Mouse (Mus musculus) forebrain, embryonic 16.5 days (tissue): ENCODE measurements at regions not wholly inside any gene's neighbourhood (a gene's known extent, or its start where the extent isn't known, plus 50 kb on each side); places are given as distances from the start of the nearest gene placed in this dataset.
A peak's percentile ranks its signal among the peaks of the same experiment; 100 is the strongest.

Experiments used
- ATAC-seq: fragments of 200-750 bp; cut with Nextera tagmentation; 2 replicates; pipeline ENCODE4 v1.8.0; 2017; ENCODE audit warnings: mild to moderate bottlenecking, moderate library complexity
- H3K27ac ChIP-seq: fragments of 300-500 bp; sonication (generic); 2 replicates; pipeline ENCODE4 v1.5.1; 2014; ENCODE audit warnings: low read length, control low read depth
- H3K27me3 ChIP-seq: fragments of 300-500 bp; sonication (generic); replicated peaks from 2 replicates; pipeline ENCODE4 v1.6.1; 2014; ENCODE audit warnings: low read length; ENCODE audit not compliant: control insufficient read depth, insufficient read depth
- H3K36me3 ChIP-seq: fragments of 300-500 bp; sonication (generic); 2 replicates; pipeline ENCODE4 v1.6.1; 2014; ENCODE audit not compliant: control insufficient read depth, insufficient read depth
- H3K4me1 ChIP-seq: fragments of 300-500 bp; sonication (generic); replicated peaks from 2 replicates; pipeline ENCODE4 v1.6.1; 2014; ENCODE audit warnings: low read length; ENCODE audit not compliant: control insufficient read depth, insufficient read depth
- H3K4me2 ChIP-seq: fragments of 300-500 bp; sonication (generic); 2 replicates; pipeline ENCODE4 v1.6.1; 2014; ENCODE audit warnings: mild to moderate bottlenecking, low read length, control low read depth
- H3K4me3 ChIP-seq: fragments of 300-500 bp; sonication (generic); replicated peaks from 2 replicates; pipeline ENCODE4 v1.5.1; 2014; ENCODE audit warnings: mild to moderate bottlenecking, low read length, control low read depth
- H3K9ac ChIP-seq: fragments of 300-500 bp; sonication (generic); replicated peaks from 2 replicates; pipeline ENCODE4 v1.6.1; 2014; ENCODE audit warnings: low read depth, low read length, control low read depth
- H3K9me3 ChIP-seq: fragments of 300-500 bp; sonication (generic); 2 replicates; pipeline ENCODE4 v1.6.1; 2016; ENCODE audit warnings: low read length; ENCODE audit not compliant: control insufficient read depth
- WGBS: fragments of 180-500 bp; shearing (Covaris S2); extraction: QIAGEN DNeasy Blood & Tissue Kit; methylation state at CpG from one replicate; pipeline ENCODE4 v1.1.7; 2014; 5-methylcytosine and 5-hydroxymethylcytosine counted together

DNA sequence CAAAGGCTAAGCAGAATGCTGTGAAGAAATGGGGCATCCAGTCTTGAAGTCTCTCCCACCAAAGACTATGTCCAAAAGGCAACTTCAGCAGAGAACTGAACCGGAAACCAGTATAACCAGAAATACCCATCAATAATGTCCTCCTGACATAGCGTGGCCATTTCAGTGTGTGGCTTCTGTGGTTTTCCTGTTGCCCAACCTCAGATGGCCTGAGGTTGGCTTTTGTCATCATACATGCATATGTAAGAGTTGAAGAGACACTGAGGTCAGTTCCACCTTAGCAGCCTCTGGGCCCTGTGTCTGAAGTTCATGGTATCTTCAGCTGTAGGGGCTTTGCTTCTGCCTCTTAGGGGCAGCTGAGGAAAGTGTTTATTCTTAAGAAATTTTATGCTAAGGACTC is 98.1 kb upstream of the Rbm19 start:
- Histone ChIP-seq H3K4me1 (no peaks in the 10 kb centered on the region), H3K9me3 (no peaks in the 10 kb centered on the region), H3K27ac (no peak overlapping the region), H3K27me3 (no peaks in the 10 kb centered on the region), H3K4me2 (no peak overlapping the region), H3K9ac (no peak overlapping the region), H3K4me3 (no peak overlapping the region), H3K36me3 (no peaks in the 10 kb centered on the region)
- WGBS = 90% methylated on average over 2 of the region's 2 CpGs
- no peak for ATAC-seq

DNA sequence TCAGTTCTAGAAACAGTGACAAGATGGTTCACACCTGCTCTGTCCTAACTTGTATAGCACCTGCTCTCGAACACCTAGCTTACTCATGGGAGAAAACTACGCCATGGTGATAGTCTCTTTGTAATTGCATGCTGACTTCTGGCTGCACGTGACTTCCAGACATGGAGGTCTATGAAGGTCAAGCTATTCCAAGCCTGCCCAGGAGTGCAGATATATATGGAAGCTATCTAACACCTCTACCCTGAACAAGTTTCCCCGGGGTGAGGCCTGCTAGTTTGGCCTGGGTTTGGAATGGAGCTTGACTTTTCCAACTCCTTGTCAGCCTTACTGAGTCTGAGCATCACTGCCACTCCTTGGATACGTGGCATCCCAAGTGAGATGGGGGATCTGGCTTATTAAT is 95.5 kb upstream of the Rbm19 start:
- no peaks in the 10 kb centered on the region for H3K36me3 ChIP-seq
- H3K27me3 ChIP-seq = no peaks in the 10 kb centered on the region
- WGBS = 84% methylated on average over 5 of the region's 5 CpGs
- ATAC-seq = no peak
- H3K9me3 ChIP-seq = no peaks in the 10 kb centered on the region
- H3K4me1 ChIP-seq = peaks cover 8% of the 10 kb centered on the region
- H3K27ac ChIP-seq = no peak overlapping the region
- no peak overlapping the region for H3K4me3 ChIP-seq
- H3K9ac ChIP-seq = no peak overlapping the region
- no peak overlapping the region for H3K4me2 ChIP-seq

DNA sequence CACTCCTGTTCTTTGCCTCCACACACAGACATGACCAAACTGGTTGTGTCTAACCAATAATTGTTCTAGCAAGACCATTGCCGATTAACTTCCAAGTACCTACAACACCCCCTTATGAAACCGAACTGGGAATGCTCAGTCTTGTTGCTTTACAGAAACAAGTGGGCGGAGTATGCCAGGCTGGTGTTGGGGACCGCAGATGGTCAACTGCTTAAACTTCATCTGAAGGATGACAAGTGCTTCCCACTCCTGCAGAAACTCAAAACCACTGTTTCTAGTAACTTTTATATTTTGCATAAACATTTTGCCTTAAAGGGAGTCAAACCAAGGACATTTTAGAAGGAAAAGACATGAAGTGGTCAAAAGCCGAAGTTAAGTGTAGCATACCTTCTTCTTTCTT is 94.0 kb upstream of the Rbm19 start:
- no peaks in the 10 kb centered on the region for H3K9me3 ChIP-seq
- H3K27me3 ChIP-seq = no peaks in the 10 kb centered on the region
- ATAC-seq = no peak
- 92% methylated on average over 5 of the region's 5 CpGs for WGBS
- no peak overlapping the region for H3K9ac ChIP-seq
- no peaks in the 10 kb centered on the region for H3K36me3 ChIP-seq
- no peak overlapping the region for H3K27ac ChIP-seq
- no peak overlapping the region for H3K4me2 ChIP-seq
- peaks cover 8% of the 10 kb centered on the region for H3K4me1 ChIP-seq
- no peak overlapping the region for H3K4me3 ChIP-seq

DNA sequence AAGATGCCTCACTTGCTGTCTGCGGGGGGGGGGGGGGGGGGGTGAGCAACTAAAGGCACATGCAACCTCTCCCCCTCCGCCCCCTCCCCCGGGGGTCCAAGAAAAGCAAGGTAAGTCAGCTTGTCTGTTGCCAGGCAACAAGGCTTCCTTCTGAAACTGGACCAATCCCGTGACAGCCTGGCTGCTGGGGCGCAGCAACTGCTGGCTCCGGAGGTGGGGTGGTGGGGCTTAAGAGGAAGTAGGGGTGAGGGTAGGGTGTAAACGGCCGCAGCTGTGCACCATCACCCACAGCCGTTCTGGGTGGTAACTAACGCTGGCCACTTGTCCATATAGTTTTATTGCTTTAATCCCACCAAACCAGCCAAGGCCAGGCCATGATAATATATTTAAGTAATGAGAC is 92.2 kb upstream of the Rbm19 start:
- Histone ChIP-seq H3K36me3 (no peaks in the 10 kb centered on the region), H3K27me3 (no peaks in the 10 kb centered on the region), H3K27ac (no peak overlapping the region), H3K4me3 (no peak overlapping the region), H3K4me1 (peaks cover 8% of the 10 kb centered on the region), H3K9ac (no peak overlapping the region), H3K4me2 (peak overlapping the region; percentile 33; the same call in 1 of the 2 replicates), H3K9me3 (no peaks in the 10 kb centered on the region)
- peak; percentile 55; the same call in 1 of the 2 replicates for ATAC-seq
- WGBS = 2% methylated on average over 9 of the region's 10 CpGs

DNA sequence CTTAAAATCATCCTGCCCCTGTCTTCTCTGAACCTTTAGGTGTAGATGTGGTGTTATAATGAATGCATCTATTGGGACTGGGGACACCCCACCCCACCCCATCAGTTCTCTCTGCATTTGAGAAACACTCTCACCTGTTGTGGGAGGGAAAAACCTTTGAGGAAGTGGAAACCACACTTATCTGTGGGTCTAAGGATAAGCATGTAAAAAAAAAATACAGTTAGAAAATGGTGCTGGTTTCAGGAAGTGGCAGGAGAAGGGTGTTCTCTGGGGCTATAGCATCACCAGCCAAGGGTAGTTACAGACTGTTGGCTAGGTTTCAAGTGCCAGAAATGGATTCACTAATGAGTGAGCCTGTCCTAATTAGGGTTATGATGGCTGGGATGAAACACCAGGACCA is 91.1 kb upstream of the Rbm19 start:
- H3K27me3 ChIP-seq = no peaks in the 10 kb centered on the region
- no peak for ATAC-seq
- no peak overlapping the region for H3K4me2 ChIP-seq

DNA sequence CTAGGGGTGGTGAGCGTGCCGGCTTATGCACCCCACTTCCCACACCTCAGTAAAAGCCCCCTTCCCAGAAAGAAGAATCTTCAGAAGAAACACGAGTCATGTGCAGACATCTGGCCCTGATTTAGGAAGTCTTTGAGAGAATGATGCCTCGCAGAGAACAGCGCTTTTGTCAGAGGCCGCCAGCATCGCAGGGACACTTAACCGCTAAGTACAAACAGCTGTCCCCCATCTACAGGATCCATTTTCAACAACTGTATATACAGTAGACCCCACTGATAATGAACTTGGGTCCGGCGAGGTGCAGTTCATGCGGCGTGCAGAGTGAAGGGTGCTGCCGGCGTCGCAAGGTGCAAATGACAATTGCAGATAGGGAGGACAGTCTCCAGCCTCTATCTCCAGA is 85.4 kb upstream of the Rbm19 start:
- Histone ChIP-seq H3K36me3 (no peaks in the 10 kb centered on the region), H3K27me3 (no peaks in the 10 kb centered on the region), H3K4me1 (no peaks in the 10 kb centered on the region), H3K4me3 (no peak overlapping the region), H3K27ac (no peak overlapping the region), H3K9me3 (no peaks in the 10 kb centered on the region), H3K4me2 (no peak overlapping the region), H3K9ac (no peak overlapping the region)
- ATAC-seq = no peak
- WGBS = 89% methylated on average over 15 of the region's 15 CpGs

More for the DNA sequence above, 91.1 kb upstream of the Rbm19 start:
- no peaks in the 10 kb centered on the region for H3K9me3 ChIP-seq
- no peak overlapping the region for H3K27ac ChIP-seq
- peaks cover 8% of the 10 kb centered on the region for H3K4me1 ChIP-seq
- no peak overlapping the region for H3K9ac ChIP-seq
- no peak overlapping the region for H3K4me3 ChIP-seq
- no peaks in the 10 kb centered on the region for H3K36me3 ChIP-seq

DNA sequence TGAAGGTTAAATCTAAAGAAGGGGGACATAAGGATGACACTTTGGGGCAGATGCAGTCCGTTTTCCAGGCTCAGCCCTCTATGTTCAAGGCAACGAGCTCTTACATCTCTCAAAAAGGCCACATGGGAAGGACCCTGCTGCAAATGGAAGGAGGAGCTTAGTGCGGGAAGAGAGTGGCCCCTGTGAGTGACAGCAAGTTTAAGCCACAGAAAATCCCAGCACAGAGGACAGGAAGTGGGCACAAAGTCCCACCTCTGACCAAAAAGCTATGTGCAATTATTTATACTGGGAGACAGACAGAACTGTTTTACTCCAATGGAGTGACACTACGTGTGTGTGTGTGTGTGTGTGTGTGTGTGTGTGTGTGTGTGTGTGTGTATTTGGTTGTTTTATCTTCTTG is 84.7 kb upstream of the Rbm19 start:
- no peaks in the 10 kb centered on the region for H3K27me3 ChIP-seq

DNA sequence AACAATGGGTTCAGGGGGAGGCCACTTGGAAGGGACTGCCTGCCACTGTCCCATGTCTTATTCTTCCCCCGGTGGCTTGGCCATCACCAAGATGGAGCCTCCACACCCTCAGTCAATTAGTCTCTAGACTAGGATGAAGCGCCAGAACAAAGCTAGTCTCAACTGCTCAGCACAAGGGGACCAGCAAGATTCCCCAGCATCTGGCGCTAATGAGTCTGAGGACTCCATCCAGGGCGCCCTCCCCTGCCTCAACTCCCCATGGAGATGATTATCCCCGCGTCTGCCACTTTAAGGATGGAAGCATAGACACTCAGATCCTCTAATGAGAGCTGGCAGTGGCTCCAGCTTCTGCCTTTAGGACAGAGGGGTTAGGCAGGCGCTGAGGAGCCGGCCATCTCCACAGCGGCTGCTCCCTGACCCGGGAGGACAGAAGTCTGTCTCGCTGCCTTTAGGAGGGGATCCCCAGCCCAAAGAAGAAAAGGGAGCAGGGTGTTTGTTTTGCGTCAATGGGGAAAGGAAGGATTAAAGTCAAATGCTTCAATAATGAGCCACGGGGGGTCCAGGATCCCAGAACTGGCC is 81.7 kb upstream of the Rbm19 start:
- H3K9ac ChIP-seq = no peak overlapping the region
- no peak overlapping the region for H3K4me3 ChIP-seq
- H3K27ac ChIP-seq = no peak overlapping the region
- no peaks in the 10 kb centered on the region for H3K27me3 ChIP-seq
- H3K4me1 ChIP-seq = no peaks in the 10 kb centered on the region
- 3% methylated on average over 13 of the region's 13 CpGs for WGBS
- no peaks in the 10 kb centered on the region for H3K9me3 ChIP-seq
- H3K4me2 ChIP-seq = no peak overlapping the region
- no peak for ATAC-seq
- H3K36me3 ChIP-seq = no peaks in the 10 kb centered on the region

More for the DNA sequence above, 84.7 kb upstream of the Rbm19 start:
- H3K9me3 ChIP-seq = no peaks in the 10 kb centered on the region
- no peak for ATAC-seq
- H3K4me1 ChIP-seq = no peaks in the 10 kb centered on the region
- no peak overlapping the region for H3K4me2 ChIP-seq
- H3K4me3 ChIP-seq = no peak overlapping the region
- no peaks in the 10 kb centered on the region for H3K36me3 ChIP-seq
- WGBS = 70% methylated on average over 4 of the region's 4 CpGs
- no peak overlapping the region for H3K27ac ChIP-seq
- H3K9ac ChIP-seq = no peak overlapping the region

DNA sequence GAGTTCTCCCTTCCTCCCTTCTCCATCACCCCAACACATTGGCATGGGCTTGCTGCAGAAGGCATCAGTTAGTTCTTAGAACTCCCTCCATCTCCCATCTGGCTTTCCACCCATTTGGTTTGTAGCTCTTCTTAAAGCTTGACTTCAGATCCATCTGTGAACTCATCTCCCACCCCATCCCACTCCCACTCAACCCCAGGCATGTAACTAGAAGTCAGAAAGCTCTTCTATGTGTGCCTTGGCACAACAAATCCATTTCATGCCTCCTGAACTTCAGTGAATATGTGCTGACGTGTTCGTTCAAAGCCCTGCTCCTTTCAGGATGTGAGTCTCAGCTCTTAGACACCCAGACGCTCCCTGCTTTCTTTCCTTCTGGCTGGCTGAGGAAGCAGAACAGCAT is 81.0 kb upstream of the Rbm19 start:
- Histone ChIP-seq H3K27me3 (no peaks in the 10 kb centered on the region), H3K4me2 (no peak overlapping the region), H3K36me3 (no peaks in the 10 kb centered on the region), H3K4me1 (no peaks in the 10 kb centered on the region), H3K9me3 (no peaks in the 10 kb centered on the region), H3K9ac (no peak overlapping the region), H3K27ac (no peak overlapping the region), H3K4me3 (no peak overlapping the region)
- ATAC-seq = no peak
- 77% methylated on average over 3 of the region's 3 CpGs for WGBS

DNA sequence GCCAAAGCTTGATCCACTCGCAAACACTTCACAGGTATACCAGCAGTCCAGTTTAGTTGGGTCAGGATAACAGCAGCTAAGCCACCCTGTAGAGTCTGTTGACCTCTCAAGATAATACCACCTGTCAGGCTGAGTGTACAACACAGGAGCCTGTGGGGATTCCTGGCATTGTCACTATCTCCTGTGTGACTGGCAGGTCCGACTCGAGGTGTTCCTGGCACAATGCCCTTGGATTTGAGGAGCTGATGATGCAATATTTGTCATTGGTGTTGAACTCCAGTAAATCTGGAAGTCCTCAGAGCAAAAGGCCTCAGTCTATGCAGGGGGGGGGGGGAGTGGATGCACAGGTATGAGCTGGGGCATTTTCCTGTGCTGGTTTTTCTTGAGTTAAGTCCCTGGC is 78.5 kb upstream of the Rbm19 start:
- Histone ChIP-seq H3K27me3 (no peaks in the 10 kb centered on the region), H3K9ac (no peak overlapping the region), H3K4me3 (no peak overlapping the region), H3K9me3 (no peaks in the 10 kb centered on the region), H3K4me2 (no peak overlapping the region), H3K4me1 (no peaks in the 10 kb centered on the region), H3K36me3 (no peaks in the 10 kb centered on the region), H3K27ac (no peak overlapping the region)
- no peak for ATAC-seq
- WGBS = 73% methylated on average over 3 of the region's 3 CpGs
